Mouse (Mus musculus): ENCODE measurements at regions not wholly inside any gene's neighbourhood (a gene's known extent, or its start where the extent isn't known, plus 50 kb on each side); places are given as distances from the start of the nearest gene placed in this dataset.

- in situ Hi-C loops (cut with MboI, MseI): loop anchor here (25.0 kb wide), 1 partner anchor 1878 kb away; no protein-coding TSS in a partner anchor
Observed at GRCm38 (mm10) chrX:115359111-115359510, 451.7 kb downstream of the Ube2dnl2 start.

- in situ Hi-C loops (cut with MboI, MseI): no loop called here
Observed at GRCm38 (mm10) chrX:115396373-115396772, 489.0 kb downstream of the Ube2dnl2 start.

Data from T-helper 1 cell (primary cell).